Mouse (Mus musculus) CD4-positive naive resting alpha-beta T cell, adult 57 days (primary cell): ENCODE measurements around the gene Tmem59l. TPM values are rescaled to one million over a fixed set of nuclear protein-coding genes. Genes with fewer than 3 reads are reported as not detected.

Experiments
- total RNA-seq: library from RNA; stranded (reverse); gene quantifications from one replicate; pipeline ENCODE4 v1.2.4, GENCODE M21; 2023

Gene Tmem59l
- not detected for total RNA-seq

GRCm38 (mm10) chr8:70486941-70487520 is at the start of gene Tmem59l:
TSS of gene Tmem59l (minus strand) at chr8:70487358.

GRCm38 (mm10) chr8:70527512-70528181 is 40.5 kb upstream of the Tmem59l start, which contains the start of the genes Fkbp8 and Kxd1:
TSS of gene Fkbp8 (plus strand) at chr8:70527724.
TSS of gene Kxd1 (minus strand) at chr8:70527956.

GRCm38 (mm10) chr8:70510228-70510915 is 23.2 kb upstream of the Tmem59l start, which contains the start of gene Uba52:
TSS of gene Uba52 (minus strand) at chr8:70510801.

GRCm38 (mm10) chr8:70506328-70507026 is 19.3 kb upstream of the Tmem59l start, which contains the start of gene Rex1bd:
TSS of gene Rex1bd (minus strand) at chr8:70506752.

GRCm38 (mm10) chr8:70492664-70493640 is 5.8 kb upstream of the Tmem59l start, which contains the start of gene Crlf1:
TSS of gene Crlf1 (plus strand) at chr8:70493158.

GRCm38 (mm10) chr8:70476333-70477268 is 10.6 kb downstream of the Tmem59l start, which contains the start of gene Klhl26:
TSS of gene Klhl26 (minus strand) at chr8:70476968.

GRCm38 (mm10) chr8:70439055-70439847 is 47.9 kb downstream of the Tmem59l start, which contains the start of gene Crtc1:
TSS of gene Crtc1 (minus strand) at chr8:70439579.

Other genes starting within 250 kb of the Tmem59l start
- gene Homer3, start 204.5 kb downstream of the Tmem59l start, total RNA-seq = 6.7 TPM
- gene Ddx49, start 184.9 kb downstream of the Tmem59l start, total RNA-seq = 85.5 TPM
- gene Cope, start 184.8 kb downstream of the Tmem59l start, total RNA-seq = 98.9 TPM
- gene Cers1, start 171.6 kb downstream of the Tmem59l start, total RNA-seq = not detected
- gene Gdf1, start 157.5 kb downstream of the Tmem59l start, total RNA-seq = not detected
- gene Upf1, start 134.1 kb downstream of the Tmem59l start, total RNA-seq = 89.0 TPM
- gene Comp, start 113.8 kb downstream of the Tmem59l start, total RNA-seq = 0.83 TPM
- gene Crtc1, start 47.8 kb downstream of the Tmem59l start, total RNA-seq = 28.3 TPM
- gene Klhl26, start 10.4 kb downstream of the Tmem59l start, total RNA-seq = 8.8 TPM
- not detected for gene Crlf1, start 5.8 kb upstream of the Tmem59l start, total RNA-seq
- gene Rex1bd, start 19.4 kb upstream of the Tmem59l start, total RNA-seq = 58.5 TPM
- gene Uba52, start 23.4 kb upstream of the Tmem59l start, total RNA-seq = 3,579 TPM
- 280 TPM for gene Fkbp8, start 40.4 kb upstream of the Tmem59l start, total RNA-seq
- 55.7 TPM for gene Kxd1, start 40.6 kb upstream of the Tmem59l start, total RNA-seq
- 33.6 TPM for gene Ell, start 52.1 kb upstream of the Tmem59l start, total RNA-seq
- 86.9 TPM for gene Isyna1, start 107.0 kb upstream of the Tmem59l start, total RNA-seq
- gene Ssbp4, start 121.5 kb upstream of the Tmem59l start, total RNA-seq = 116 TPM
- gene Lrrc25, start 128.8 kb upstream of the Tmem59l start, total RNA-seq = 1.2 TPM
- gene Gdf15, start 145.1 kb upstream of the Tmem59l start, total RNA-seq = not detected
- 2.0 TPM for gene Pgpep1, start 173.0 kb upstream of the Tmem59l start, total RNA-seq
- 109 TPM for gene Lsm4, start 185.9 kb upstream of the Tmem59l start, total RNA-seq
- gene Jund, start 211.6 kb upstream of the Tmem59l start, total RNA-seq = 1,593 TPM
- 9.8 TPM for gene Iqcn, start 216.1 kb upstream of the Tmem59l start, total RNA-seq
- not detected for gene Gm3336, start 231.2 kb upstream of the Tmem59l start, total RNA-seq
- gene Pde4c, start 236.4 kb upstream of the Tmem59l start, total RNA-seq = 0.30 TPM